Mouse (Mus musculus) liver, adult 2 months (tissue): ENCODE measurements around the gene 1700013G24Rik. TPM values are rescaled to one million over a fixed set of nuclear protein-coding genes. Genes with fewer than 3 reads are reported as not detected.

Experiments used
- DNase-seq: peaks from one replicate; pipeline ENCODE4 v3.0.0-alpha.2; 2011; ENCODE audit warnings: low read depth, low spot score; ENCODE audit errors: extremely low read depth
- H3K27ac ChIP-seq: fragments of 200-500 bp; replicated peaks from 2 replicates; pipeline ENCODE4 v1.5.1; 2012; ENCODE audit warnings: low read depth, mild to moderate bottlenecking, control low read depth, inconsistent platforms, low read length; ENCODE audit not compliant: insufficient read depth
- H3K27me3 ChIP-seq: fragments of 200-500 bp; 2 replicates; pipeline ENCODE4 v1.6.1; 2012; ENCODE audit warnings: mild to moderate bottlenecking, moderate library complexity, low read length, inconsistent platforms; ENCODE audit not compliant: control insufficient read depth, insufficient read depth
- H3K36me3 ChIP-seq: fragments of 200-500 bp; 2 replicates; pipeline ENCODE4 v1.6.1; 2012; ENCODE audit warnings: low read length, inconsistent platforms; ENCODE audit not compliant: control insufficient read depth, insufficient read depth
- H3K4me1 ChIP-seq: fragments of 200-500 bp; 2 replicates; pipeline ENCODE4 v1.6.1; 2011; ENCODE audit warnings: low read length; ENCODE audit not compliant: control insufficient read depth, insufficient read depth
- H3K4me3 ChIP-seq: fragments of 200-500 bp; 2 replicates; pipeline ENCODE4 v1.5.1; 2011; ENCODE audit warnings: low read depth, mild to moderate bottlenecking, control low read depth, low read length, moderate library complexity; ENCODE audit not compliant: insufficient read depth
- H3K79me2 ChIP-seq: fragments of 200-500 bp; 2 replicates; pipeline ENCODE4 v1.6.1; 2012; ENCODE audit warnings: inconsistent platforms, mild to moderate bottlenecking, low read length, moderate library complexity; ENCODE audit not compliant: control insufficient read depth, insufficient read depth
- H3K9ac ChIP-seq: fragments of 200-500 bp; 2 replicates; pipeline ENCODE4 v1.6.1; 2012; ENCODE audit warnings: low read depth, mild to moderate bottlenecking, control low read depth, inconsistent platforms, low read length
- CTCF ChIP-seq: fragments of 200-500 bp; IDR thresholded peaks from 2 replicates; pipeline ENCODE4 v1.5.1; 2011; ENCODE audit warnings: low read depth, low read length, control low read depth
- POLR2A ChIP-seq: fragments of 200-500 bp; IDR thresholded peaks from 2 replicates; pipeline ENCODE4 v1.6.1; 2011; ENCODE audit warnings: low read length, control low read depth; ENCODE audit not compliant: insufficient read depth; ENCODE audit errors: extremely low read depth
- WGBS: fragments of 180-500 bp; shearing (Covaris S2); methylation state at CpG from one replicate; pipeline ENCODE4 v1.1.7; 2018; 5-methylcytosine and 5-hydroxymethylcytosine counted together
- polyA plus RNA-seq: library from polyadenylated mRNA; depleted of rRNA; stranded (reverse); fragments of >200 nt; gene quantifications from 2 replicates; pipeline ENCODE4 v1.2.3, GENCODE M21; 2012
- total RNA-seq: library from RNA; depleted of rRNA; stranded (reverse); fragments of >200 nt; gene quantifications from 2 replicates; pipeline ENCODE4 v1.2.3, GENCODE M21; 2014

Gene 1700013G24Rik
- total and polyA plus RNA-seq, 2 experiments: not detected

DNA sequence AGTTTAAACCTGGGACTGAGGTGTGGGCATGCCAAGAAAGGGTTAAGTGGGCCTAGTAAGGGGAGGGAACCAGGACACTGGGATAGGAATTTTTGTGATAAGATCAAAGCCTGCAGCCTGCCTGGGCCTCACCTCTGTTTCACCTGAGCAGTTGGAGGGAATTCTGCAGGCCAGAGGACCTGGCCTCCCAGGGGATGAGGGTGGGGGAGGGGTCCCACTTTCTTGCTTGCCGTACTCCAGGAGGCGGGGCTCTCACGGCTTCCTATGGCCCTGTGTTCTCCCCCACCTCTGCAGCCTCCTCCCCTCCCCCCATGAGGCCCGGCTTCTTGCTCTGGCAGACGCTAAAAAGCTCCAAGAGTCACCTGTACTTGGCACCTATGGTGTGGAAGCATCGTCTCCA lies 26.7 kb downstream of the 1700013G24Rik start:
- Histone ChIP-seq H3K4me1 (peaks cover 18% of the 10 kb centered on the region), H3K36me3 (no peaks in the 10 kb centered on the region), H3K4me3 (no peak overlapping the region), H3K27me3 (no peaks in the 10 kb centered on the region), H3K79me2 (no peaks in the 10 kb centered on the region), H3K27ac (no peak overlapping the region), H3K9ac (no peak overlapping the region)
- DNase-seq: no peak
- WGBS: 24% methylated on average over 6 of the region's 6 CpGs
- TF ChIP-seq POLR2A: no peak
- TF ChIP-seq CTCF: no peak

GRCm38 (mm10) chr4:137480191-137480992 lies 27.3 kb downstream of the 1700013G24Rik start:
- H3K9ac ChIP-seq: no peak overlapping the region
- TF ChIP-seq CTCF (no peak), POLR2A (no peak)
- no peak overlapping the region for H3K4me3 ChIP-seq
- H3K36me3 ChIP-seq: no peaks in the 10 kb centered on the region
- 24% methylated on average over 18 of the region's 19 CpGs for WGBS
- peak; percentile 92 for DNase-seq
- H3K27me3 ChIP-seq: no peaks in the 10 kb centered on the region
- no peaks in the 10 kb centered on the region for H3K79me2 ChIP-seq
- peaks cover 18% of the 10 kb centered on the region for H3K4me1 ChIP-seq
- no peak overlapping the region for H3K27ac ChIP-seq

DNA sequence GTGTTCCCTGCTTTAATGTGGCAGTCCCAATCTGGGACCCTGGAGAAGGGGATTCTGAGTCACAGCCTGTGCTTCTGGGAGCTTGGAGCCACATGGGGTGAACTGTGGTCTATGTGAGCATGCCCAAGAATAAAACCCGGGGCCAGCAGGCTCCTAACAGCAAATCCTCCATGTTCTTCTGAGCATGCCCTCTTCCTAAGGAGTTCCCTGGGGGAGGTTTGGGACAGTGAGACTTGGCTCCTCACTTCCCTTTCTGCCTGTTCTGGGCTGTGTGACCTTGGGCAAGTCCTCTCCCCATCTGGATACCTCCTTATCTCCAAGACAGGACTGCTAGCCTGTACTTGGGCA lies 27.9 kb downstream of the 1700013G24Rik start:
- Histone ChIP-seq H3K36me3 (no peaks in the 10 kb centered on the region), H3K27ac (no peak overlapping the region), H3K4me3 (no peak overlapping the region), H3K9ac (no peak overlapping the region), H3K79me2 (no peaks in the 10 kb centered on the region), H3K4me1 (peaks cover 18% of the 10 kb centered on the region), H3K27me3 (no peaks in the 10 kb centered on the region)
- WGBS: 11% methylated on average over 1 of the region's 1 CpGs
- no peak for DNase-seq
- TF ChIP-seq CTCF (no peak), POLR2A (no peak)

DNA sequence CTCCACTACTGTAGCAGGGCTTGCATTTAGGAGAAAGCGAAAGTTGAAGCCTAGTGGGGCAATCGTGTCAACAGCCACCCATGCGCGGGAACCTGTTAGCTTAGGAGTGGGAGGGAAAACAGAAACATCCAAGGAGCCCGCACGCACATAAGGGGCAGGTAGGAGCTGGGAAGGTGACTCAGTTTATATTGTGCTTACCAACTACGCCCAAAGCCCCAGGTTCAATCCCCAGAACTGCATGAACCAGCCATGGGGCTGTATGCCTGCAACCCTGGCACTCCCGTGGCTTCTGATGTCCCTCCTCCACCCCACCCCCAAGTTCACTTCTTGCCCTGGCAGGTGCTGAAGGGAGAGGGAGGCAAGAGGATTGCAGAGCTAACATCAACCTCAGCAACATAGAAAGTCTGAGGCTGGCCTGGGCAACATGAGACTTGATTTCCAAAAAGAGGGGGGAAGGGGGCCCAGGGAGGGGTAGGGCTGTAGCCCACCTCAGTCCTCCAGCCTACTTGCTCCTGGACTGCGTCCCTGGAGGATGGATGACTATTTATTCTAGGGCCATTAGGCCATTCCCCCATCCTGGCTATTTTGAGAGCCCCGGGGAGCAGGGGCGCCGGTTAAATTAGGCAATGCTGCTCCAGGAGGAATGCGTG lies 28.4 kb downstream of the 1700013G24Rik start:
- 31% methylated on average over 13 of the region's 13 CpGs for WGBS
- no peak overlapping the region for H3K27ac ChIP-seq
- no peak for DNase-seq
- H3K9ac ChIP-seq: no peak overlapping the region
- H3K36me3 ChIP-seq: no peaks in the 10 kb centered on the region
- peaks cover 18% of the 10 kb centered on the region for H3K4me1 ChIP-seq
- H3K79me2 ChIP-seq: no peaks in the 10 kb centered on the region
- H3K27me3 ChIP-seq: no peaks in the 10 kb centered on the region
- no peak overlapping the region for H3K4me3 ChIP-seq
- TF ChIP-seq CTCF (no peak), POLR2A (no peak)

DNA sequence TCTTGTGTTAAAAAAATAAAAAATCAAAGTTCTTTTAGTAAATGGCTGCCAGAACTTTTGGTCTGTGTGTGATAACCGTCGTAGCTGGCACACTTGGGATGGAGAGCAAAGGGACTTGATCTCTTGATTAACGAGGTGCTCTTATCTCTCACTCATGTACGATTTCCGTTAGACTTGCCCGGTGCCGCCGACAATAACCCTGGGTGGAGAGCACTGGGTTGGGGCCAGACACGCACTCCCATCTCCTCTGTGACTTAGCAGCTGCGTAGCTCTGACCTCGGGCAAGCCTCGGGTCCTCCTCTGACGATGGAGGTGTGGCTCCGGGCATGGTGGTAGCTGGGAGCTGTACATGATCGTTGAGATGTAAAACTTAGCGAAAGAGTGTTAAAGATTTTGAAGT lies 30.8 kb downstream of the 1700013G24Rik start:
- 58% methylated on average over 16 of the region's 16 CpGs for WGBS
- Histone ChIP-seq H3K4me3 (no peak overlapping the region), H3K4me1 (peaks cover 15% of the 10 kb centered on the region), H3K27ac (no peak overlapping the region; the same call in 1 of the 2 replicates), H3K79me2 (no peaks in the 10 kb centered on the region), H3K9ac (no peak overlapping the region), H3K27me3 (no peaks in the 10 kb centered on the region), H3K36me3 (no peaks in the 10 kb centered on the region)
- TF ChIP-seq CTCF (no peak), POLR2A (no peak)
- no peak for DNase-seq

DNA sequence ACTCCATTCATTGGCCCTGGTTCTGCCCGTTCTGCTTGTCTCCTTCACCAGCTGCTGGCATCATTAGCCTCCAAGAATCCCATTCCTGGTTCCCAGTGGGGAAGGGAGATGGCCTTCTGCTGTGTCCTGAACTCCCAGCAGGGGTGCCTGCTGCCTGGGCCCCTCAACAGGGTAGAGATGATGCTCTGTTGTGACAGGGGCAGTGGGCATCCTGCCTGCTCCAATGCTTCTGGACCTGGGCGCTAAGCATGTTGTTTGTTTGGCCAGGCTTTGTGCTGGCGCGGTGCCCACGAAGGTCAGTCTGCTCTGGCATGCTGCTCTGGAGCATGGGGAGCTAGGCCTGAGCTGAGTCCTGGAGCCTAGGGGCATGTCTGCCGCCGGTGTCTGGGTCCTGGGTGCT lies 31.5 kb downstream of the 1700013G24Rik start:
- 13% methylated on average over 7 of the region's 7 CpGs for WGBS
- Histone ChIP-seq H3K27ac (no peak overlapping the region; the same call in 1 of the 2 replicates), H3K4me3 (no peak overlapping the region), H3K9ac (no peak overlapping the region), H3K79me2 (no peaks in the 10 kb centered on the region), H3K27me3 (no peaks in the 10 kb centered on the region), H3K4me1 (peaks cover 14% of the 10 kb centered on the region), H3K36me3 (no peaks in the 10 kb centered on the region)
- peak; percentile 67 for DNase-seq
- no peak for TF ChIP-seq CTCF
- TF ChIP-seq POLR2A: no peak
